Mouse (Mus musculus): ENCODE measurements around the gene Tpcn1.

DNA sequence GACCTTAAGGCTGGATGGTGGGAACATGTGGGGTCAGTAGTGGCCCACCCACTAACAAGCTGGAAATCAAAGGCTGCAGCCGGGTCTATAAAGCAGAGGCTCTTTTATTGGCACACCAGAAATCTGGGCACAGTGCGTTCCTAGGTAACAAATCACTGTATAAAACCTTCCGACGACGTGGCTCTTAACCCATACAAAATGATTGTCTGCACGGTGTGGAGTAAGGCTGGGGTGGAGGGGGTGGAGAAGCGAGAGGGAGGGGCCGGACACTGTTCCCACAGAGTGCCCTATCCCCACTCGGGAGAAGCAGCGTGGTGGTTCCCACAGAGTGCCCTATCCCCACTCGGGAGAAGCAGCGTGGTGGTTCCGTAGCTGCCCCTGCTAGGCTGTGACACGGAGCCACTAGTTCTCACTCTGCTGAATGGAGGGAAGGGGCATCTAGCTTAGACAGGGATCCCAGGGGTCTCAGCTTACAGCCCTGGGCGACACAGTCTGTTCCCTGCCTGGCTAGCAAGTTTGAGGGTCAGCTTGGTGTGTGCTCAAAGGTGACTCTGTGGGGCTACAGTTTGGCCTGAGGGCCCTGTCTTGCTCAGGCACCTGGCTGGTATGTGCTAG, 54.3 kb downstream of the Tpcn1 start:
- no peak for TF ChIP-seq CTCF (IDR thresholded peaks at IDR 0.05; ENCODE audit: low read depth)
- no peak for TF ChIP-seq EP300 (IDR thresholded peaks at IDR 0.05; ENCODE audit: low read depth)
